Mouse (Mus musculus) right cerebral cortex, adult 18-20 months (tissue): ENCODE results near the gene Map4k1.
"Not testable (repeated sequence)": the region's sequence is repeated elsewhere in the genome, so short reads cannot be mapped to it uniquely, and the experiment has no call there.

ENCODE experiments used
- DNase-seq: peaks from one replicate; pipeline ENCODE4 v3.0.0; 2022; ENCODE audit warnings: mixed read lengths

The Map4k1 gene

DNA sequence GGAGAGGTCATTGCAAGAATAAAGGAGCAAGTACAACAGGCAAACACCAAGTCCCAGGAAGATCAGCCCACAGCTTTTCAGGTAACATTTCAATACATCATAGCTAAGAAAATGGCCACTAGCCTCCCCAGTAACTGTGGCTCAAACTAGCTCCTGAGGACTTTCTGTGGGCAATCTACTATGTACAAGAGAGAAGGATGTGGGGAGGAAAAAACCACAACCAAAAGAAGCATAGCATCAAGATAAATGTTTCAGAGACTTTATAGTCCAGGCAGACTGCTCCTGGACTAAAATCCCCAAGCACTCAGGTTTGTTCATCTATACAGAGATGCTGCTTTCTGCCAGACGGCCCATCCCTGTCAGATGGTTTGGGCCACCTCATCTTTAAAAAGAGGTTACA, 25.6 kb upstream of the Map4k1 start:
- no peak for DNase-seq

DNA sequence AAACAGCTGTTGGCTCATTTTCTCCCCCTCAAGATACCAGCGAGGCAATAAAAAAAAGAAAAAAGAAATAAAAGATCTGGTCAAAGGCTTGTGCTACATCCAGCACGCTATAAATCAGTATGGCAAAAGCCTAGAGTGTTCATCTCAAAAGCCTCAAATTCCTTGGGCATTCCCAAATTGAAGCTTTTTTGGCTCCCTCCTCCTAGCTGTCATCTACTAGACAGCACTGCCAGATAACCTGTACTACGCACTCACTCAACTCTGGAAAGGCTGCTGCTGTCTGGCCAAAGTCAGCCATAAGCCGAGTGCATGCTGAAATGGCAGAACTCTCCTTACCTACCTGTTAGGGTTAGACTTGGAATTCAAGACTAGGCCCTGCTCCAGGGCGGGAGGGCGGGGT, 24.6 kb upstream of the Map4k1 start:
- no peak for DNase-seq

DNA sequence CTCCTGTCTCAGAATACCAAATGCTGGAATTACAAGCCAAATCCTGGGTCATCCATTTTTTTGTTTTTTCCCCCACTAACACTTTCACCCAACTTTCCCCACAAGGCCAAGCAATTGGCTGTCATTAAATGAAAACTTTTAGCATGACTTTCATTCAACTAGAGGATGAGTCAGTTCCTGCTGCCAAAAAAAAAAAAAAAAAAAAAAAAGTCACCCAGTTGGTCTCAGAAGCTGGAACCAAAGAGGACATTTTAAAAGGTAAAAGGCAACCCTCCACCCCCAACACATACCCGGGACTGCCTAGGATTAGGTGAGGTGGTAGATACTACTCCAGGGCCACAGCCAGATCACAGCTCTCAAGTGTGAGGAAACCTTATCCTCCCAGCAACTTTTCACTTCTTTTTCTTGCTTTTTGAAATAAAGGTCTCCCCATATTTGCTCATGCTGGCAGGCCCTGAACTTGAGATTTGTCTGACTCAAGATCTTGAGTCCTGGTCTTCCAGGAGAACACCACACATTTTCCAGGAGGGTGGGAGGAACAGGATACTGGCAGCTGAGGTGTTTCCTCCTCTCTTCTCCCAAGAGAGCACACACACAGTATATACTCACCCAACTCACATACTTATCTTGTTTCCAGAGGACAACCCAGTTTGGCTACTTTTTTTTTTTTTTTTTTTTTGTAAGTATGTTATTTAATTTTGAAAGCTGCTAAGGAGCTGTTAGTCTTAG, 23.7 kb upstream of the Map4k1 start:
- no peak for DNase-seq

DNA sequence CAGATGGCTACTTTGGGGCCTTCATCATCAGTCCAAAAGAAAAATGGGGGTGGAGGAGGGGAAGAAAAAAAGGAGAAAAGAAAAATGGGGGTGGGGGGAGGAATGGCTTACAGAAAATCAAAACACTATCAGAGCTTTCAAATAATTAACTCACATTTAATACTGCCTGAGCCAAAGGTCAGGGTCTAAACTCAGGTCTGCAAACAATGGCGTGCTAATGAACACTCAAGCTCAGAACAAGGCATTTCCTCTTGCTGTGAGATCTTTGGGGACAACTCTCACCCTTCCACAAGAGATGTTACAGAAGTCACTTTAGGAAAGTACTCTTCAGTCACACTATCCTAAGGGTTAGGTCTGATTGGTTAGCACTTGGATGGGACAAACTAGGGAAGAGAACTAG, 23.1 kb upstream of the Map4k1 start:
- DNase-seq: no peak

DNA sequence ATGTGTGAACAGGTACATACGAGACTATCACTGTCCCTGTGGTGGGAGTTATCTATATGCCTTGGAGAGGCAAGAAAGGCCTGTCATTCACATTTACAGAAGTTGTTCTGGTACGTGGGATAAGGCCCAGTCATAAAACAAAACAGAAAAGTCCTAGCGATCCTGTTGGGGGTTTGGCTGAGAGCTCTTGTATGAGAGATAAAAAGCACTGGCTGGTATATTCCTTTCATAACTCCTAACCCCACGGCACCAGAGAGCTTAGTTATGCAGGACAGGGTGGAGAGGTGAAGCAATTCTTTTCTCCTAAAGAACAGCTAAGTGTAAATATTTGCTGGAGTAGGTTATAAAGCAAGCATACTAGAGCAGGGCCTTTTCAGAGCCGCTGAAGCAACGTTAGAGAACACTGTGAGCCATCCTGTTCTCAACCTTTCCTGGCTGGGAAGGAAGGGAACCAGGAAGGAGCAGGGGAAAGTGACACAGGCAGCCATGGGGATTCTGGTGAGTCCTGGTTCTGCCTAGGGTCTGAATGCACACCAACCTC, 22.3 kb upstream of the Map4k1 start:
- DNase-seq: no peak

DNA sequence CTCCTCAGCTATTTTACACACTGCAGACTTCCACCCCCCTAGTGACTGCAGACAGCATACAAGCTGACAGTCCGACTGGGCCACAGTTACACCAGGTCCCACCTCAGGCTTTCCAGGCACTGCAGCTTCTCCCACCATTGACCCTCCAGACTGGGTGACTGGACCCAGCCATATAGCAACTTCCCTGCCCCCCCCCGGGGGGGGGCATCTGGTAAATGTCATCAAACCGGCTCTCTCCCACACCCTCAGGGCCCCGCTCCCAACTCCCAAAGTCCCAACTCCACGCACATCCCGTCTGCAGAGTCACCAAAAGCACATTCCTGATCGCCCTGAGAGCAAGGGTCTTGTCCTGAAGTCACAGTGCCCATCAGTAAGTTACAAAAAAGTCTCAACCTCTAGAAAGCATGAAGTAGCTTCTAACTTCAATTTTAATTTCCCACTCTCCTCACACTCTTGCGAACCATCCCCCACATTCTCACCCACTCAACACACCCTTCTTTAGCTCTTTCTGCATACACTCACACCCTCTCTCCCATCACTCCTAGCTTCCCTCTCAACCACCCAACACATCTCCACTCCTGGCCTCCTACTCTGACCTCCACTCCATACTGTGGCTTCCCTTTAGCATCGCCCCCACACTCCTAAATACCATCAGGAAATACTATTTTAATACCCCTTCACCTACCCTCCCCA, 21.4 kb upstream of the Map4k1 start:
- DNase-seq: peak; percentile 57

DNA sequence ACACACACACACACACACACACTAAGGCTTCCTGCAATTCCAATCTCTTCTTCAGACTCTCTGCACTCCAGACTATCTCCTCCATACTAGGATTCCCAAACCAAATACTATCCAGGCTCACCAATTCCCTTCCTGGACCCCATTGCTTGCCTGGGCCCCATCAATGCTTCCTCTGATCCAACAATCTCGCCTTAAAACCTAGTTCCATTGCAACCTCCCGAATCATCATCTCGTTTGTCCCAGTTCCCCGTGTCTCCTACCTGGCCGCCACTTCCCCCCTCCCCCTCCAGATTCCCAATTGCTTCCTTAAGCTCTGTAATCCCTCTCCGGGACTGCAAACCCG, 20.3 kb upstream of the Map4k1 start:
- DNase-seq: no peak

DNA sequence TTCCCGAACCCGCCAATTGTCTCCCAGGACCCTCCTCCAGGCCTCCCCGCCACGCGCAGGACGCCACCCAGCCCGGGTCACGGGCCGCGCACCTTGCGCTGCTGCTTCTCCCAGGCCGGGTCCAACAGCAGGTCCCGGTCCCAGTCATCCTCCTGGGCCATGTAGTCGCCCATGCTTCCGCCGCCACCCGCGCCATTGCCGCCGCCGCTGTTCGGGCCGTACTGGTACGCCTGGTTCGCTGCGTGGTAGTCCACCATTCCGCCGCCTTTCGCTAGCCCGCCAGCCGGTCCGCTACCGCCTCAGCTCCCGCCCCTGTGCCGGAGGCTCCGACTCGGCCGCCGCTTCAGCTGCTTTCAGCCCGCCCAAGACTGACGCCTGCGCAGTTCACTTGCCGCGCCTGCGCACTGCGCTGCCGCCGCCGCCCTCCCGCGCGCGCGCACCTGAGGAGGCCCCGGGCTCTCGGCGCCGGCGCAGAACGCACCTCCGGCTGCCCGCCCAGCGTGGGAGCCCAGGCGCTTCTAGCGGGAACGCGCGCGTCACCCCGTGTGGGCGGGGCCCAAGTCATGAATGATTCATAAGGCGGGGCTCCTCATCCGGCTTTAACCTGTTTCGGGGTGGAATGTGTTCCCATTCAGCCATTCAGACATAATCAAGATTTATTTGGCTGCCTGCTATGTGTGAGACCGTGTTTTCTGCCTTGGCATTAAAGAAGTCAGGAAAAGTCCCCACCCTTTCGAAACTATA, 19.8 kb upstream of the Map4k1 start, which contains the start of gene Actn4:
Actn4 (minus strand) TSS at position 414 of the 744 bp plus-strand sequence.
- peak; percentile 99 for DNase-seq

DNA sequence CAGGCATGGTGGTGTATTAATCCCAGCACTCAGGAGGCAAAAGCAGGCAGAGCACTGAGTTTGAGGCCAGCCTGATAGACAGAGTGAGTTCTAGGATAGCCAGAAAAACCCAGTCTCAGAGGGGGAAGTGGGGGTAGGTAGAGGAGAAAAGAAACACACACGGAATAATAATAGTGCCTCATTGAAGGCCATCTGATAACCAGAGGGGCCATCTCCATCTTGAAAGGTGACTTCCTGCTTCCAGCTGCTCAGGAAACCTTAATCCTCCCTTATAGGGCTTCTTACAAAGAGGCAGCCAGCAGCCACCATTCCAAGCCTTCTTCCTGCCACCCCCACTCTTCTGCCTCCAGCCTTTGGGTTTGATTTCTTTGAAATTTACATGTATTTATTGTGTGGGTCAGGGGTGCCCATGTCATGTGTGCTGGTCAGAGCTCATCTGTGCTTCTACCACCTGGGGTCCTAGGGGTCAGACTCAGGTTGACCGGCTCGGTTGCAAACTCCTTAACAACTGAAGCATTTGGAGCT, 18.4 kb upstream of the Map4k1 start:
- DNase-seq: no peak

DNA sequence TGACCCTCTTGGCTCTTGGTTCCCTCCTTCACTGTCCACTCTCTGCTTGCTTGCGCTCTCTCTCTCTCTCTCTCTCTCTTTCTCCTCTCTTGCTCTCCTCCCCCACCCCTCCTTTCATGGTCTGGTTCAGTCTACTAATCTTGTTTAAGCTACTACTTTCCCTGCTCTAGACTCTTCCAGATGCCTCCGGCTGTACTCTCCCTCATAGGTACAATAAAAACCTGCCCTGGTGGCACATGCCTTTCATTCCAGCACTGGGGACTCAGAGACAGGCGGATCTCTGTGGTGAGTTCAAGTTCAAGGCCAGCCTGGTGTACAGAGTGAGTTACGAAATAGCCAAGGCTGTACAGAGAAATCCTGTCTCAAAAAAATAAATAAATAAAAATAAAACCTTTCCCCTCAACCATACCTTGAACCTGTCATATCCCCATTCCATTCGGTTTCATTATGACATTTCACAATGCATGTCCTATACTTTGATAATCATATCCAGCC, 16.5 kb upstream of the Map4k1 start:
- DNase-seq: no peak

DNA sequence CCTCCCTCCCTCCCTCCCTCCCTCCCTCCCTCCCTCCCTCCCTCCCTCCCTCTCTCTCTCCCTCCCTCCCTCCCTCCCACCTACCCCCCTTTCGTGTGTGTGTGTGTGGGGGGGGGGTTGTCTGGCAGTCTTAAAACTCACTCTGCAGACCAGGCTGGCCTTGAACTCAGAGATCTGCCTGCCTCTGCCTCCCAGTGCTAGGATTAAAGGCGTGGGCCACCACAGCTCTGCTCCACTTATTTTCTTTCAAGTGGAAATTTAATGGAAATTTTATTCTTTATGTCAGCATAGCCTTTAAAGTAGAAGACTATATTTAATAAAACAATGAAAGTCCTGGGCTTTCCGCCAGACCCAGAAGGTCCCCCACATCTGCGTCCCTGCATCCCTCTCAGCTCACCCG, 15.7 kb upstream of the Map4k1 start:
- DNase-seq: no peak

DNA sequence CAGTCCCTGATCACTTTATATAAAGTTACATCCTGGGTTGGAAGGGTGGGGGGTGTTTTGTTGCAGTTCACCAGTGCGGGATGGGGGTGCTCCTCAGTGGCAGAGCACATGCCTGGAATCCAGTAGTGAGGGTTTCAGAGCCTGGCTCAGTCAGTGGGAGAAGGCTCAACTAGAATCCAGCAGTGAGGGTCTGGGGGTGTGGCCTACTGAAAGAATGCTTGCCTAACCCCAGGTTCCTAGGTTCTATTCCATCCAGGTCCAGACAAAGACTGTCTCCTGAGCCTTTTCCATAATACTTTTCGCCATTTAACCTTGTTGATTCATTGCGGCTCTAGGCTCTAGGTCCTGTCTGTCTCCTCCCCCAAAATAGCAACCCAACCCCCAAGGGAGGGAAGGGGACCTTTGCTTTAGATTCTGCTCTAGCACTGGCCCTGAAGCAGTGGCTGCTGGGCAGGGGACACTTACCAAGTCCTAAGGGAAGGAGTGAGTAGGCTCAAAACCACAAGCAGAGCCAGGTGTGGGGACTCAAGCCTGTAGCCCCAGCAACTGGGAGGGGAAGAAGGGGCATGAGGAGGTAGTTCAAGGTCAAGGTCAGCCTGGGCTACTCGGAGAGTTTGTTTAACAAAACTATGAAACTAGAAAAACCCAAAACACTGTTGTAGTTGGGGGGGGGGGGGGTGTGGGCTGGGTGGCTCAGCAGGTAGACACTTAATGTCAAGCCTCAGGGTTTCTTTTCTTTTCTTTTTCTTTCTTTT, 14.9 kb upstream of the Map4k1 start:
- no peak for DNase-seq

DNA sequence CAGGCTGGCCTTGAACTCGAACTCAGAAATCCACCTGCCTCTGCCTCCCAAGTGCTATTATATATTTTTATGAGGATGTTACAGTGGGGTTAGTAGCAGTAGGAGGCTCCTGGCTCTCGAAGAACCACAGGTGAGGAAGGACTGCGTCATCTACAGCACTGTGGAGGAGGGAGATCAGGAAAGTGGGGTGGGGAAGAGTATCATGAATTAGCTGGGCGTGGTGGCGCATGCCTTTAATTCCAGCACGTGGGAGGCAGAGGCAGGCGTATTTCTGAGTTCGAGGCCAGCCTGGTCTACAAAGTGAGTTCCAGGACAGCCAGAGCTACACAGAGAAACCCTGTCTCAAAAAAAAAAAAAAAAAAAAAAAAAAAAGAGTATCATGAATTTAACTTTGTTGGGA, 13.7 kb upstream of the Map4k1 start:
- not testable (repeated sequence) for DNase-seq

DNA sequence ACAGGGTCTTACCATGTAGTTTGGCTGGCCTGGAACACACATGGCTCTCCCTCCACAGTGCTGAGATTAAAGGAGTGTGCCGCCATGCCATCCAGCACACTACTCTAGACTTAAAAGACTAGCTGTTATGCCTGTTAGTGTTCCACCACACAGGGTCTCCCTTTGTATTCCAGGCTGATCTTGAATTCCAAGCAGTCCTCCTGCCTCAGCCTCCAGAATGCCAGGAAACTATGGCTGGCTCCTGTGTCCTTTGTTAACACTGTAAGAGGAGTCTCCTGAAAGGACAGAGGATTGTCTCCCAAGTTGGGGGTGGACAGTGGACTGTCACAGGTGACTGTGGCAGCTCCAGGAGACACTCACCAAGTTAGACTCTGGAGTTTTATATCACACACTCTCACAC, 12.6 kb upstream of the Map4k1 start:
- no peak for DNase-seq

DNA sequence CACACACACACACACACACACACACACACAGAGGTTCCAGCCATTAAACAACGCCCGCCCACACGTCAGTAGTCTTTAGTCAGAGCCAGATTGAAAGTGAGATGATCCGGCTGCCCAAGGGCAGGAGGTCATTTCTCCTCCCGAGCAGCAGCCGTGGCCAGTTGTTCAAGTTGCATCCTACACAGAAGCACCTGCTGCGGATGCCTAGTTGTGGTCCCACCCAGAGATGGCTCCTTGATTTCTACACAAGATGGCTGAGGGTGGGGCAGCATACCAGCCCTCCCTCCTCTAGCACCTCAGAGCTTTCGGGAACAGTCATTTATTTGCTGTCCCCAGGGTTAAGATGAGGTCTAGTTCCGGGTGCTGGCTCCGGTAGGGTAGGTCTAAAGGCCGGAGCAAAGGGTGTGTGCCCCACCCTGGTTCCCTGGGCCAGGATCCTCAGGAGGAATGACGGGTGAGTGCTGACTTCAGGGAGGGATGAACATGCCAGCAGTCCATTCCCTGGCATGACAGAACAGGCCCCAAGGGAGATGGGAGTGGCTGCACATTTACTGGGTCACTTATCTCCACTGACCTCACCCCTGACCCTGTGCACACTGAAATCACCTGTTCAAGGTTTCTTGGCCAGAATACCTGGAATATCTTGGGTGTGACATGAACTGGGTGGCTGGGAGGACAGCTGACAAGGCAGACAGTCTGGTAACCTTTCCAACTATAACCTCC, 12.0 kb upstream of the Map4k1 start:
- no peak for DNase-seq

DNA sequence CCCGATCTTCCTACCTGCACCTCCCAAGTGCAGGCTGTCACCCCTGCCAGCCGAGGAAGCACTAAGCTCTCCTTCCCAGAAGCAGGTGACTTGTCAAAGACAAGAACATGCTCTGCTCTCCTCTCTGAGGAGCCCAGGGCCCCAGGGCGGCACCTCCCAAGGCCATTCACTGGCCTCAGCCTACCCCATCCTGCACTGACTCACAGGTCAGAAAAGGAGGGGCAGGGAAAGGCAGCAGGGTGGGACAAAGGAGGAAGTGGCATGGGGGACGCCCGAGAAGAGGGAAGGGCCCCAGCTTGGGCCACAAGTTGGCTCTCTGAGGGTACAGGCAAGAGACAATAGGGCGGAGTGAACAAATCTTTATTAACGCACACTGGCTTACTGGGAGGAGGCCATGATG, 10.8 kb upstream of the Map4k1 start:
- no peak for DNase-seq

DNA sequence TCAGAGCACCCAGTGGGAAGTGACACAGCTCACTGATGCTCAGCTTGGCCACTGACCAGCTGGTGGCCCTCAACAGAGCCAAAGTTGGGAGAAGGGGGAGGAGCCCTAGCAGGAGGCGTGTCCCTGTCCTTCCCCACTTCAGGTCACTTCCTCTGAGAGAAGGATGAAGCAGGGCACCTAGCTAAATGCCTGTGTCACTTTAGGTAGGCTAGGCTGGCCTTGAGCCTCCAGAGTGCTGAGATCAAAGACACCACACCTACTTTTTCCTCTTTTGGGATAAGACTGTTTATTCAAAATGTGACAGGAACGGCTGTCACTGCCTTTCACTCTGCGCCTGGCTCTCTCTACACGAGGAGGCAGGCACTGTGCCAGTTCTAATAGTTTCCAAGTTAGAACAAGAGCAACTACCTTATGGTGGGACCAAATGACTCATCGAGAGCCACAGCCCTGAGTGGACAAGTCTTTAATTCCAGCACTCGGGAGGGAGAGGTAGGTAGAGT, 10.0 kb upstream of the Map4k1 start:
- no peak for DNase-seq

DNA sequence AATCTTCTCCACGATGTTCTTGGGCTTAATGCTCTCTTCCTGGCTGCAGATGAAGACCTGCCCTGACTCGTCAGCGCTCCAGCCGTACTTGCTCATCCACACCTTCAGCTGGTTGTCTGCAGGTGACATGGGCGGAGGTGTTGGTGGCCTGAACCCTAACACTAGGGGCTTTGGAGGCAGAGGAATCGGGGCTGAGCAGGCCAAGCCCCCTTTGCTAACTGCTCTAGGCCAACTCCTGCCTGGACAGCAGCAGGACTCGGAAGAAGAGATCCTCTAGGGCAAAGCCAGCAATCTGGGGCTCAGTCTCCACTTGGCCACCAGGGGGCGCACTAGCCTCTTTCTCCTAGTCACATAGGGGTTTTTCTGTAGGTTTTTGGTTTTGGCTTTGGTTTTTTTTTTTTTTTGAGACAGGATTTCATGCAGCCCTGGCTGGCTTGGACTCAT, 9.3 kb upstream of the Map4k1 start:
- peak; percentile 65 for DNase-seq

DNA sequence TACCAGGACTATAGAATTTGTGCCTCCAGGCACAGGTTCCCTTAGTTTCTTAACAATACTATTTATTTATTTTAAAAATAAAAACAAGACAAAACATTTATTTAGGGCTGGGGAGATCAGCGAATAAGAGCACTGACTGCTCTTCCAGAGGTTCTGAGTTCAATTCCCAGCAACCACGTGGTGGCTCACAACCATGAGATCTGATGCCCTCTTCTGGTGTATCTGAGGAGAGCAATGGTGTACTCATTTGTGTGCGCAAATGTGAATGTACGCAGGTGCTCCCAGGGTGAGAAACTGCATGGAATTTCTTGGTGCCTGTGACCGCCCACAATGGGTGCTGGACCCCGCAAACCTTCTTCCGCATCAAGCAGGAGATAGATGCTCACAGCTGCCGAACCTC, 8.8 kb upstream of the Map4k1 start:
- DNase-seq: no peak

DNA sequence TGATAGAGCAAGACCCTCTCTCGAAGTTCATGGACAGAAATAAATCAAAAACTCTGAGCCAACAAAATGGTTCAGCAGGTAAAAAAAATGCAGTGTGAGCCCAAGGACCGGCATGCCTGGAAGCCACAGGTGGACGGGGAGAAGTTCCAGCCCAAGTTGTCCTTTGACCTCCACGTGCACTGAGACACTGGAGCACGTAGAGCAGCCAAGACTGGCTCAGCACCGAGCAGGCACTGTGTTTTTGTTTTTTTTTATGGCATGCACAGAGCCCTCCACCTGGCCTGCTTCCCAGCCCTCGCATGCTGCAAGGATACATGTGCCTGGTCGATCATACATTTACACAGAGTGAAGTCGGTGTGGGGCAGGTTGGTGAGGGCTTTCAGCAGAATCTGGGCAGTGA, 4.3 kb upstream of the Map4k1 start:
- no peak for DNase-seq

DNA sequence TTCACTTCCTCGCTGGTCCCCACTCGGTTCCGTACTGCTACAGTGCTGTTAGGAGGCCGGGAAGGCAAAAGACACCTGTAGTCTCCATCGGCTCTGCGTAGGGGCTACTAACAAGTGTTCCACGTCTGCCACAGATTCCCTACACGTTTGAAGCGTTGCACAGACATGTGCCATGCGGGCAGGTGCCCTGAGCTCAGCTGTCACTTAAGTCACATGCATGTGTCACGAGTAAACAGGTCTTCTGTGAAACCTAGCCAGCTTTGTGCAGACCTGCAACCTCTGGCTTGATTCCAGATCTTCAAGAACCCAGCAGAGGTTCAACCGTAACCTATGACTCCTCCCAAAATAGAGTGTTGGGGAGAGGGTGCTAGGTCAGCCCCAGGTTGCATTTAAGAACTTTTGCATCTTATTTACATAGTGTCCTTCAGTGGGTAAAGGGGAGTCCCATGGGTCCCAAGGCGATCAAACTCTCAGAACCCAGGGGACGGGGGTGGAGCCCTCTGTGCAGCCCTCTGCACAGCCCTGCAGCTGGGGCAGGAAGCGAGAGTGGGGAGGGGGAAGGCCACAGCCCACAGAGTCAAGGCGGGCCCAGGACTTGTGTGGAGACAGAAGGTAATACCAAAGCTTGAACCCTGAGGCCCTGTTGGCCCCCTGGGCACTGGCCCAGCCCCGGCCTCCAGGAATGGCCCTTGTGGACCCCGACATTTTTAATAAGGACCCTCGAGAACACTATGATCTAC, 594 bp downstream of the Map4k1 start:
- DNase-seq: no peak
